Mouse (Mus musculus) forelimb bud, embryonic 11.5 days (tissue): ENCODE results near the gene Ikzf2.

Experiments
- DNase-seq: peaks from one replicate; pipeline ENCODE4 v3.0.0-alpha.2; 2012; ENCODE audit warnings: low read depth, low spot score

Gene Ikzf2

DNA sequence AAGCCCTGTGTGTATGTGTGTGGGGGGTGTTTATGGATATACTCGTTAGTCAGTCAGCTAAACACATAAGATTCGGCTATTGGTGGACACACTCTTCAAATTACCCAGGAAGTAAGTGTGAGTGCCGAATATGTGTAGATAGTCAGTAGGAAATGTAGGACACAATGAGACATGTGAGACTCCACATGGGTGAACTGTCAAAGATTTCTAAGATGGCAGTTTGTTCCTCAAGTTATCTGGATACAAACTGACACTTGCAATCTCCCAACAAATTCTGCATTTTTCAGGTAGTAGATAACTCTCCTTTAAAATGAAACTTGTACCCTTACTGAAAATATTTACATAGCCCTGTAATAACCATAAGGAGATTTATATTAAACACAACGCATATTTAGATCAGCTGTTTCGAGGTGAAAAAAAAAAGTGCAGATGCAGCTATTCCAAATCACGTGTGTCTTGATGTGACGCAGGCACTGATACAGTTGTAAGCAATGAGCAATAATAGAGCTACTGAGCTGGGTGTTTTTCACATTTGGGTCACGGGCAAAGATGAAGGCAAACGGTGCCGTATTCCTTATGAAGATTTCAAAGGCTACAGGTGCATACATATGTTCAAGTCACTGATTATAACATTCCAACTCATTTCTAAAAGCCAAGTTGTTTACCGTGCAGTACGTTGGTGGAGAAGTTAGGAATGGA lies 87.8 kb downstream of the Ikzf2 start:
- no peak for DNase-seq

DNA sequence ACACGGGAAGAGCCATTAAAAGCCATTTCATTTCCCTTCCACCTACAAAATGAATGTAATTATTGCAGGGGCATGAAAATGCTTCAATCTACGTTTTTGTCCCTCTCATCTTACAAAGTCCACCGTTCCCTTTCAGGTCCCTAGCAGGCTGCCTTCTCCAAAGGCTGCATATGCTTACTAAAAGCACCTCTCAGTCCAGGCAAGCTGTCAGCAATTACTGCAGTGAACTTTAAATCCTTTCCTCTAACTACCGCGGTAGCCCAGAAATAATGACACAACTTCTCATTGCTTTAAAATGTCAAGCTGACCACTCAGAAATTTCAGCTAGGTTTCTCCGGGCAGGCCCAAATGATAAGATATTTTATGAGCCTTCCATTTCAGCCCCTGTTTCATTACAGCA lies 95.2 kb downstream of the Ikzf2 start:
- peak; percentile 51 for DNase-seq

DNA sequence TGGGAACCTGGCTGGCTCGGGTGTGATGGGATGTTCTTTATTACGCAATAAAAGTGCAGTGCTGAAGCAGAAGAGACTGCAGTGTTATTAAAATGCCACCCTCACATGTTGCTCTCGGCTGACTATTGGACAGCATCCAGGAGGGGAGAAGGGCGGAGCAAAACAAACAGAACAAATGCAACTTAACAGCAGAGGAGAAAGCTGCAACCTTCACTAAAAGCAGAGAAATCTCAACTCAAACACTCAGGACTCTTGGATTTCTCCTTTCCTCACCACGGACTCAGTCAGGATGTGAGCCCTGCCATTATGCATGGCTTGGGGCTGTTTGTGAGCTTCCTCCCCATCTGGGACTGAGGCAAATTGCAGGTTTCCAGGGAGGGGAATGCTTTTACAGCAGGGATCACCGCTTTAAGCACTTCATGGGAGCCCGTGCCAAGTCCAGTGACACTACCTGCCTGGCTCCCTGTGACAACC lies 95.7 kb downstream of the Ikzf2 start:
- peak; percentile 41 for DNase-seq

DNA sequence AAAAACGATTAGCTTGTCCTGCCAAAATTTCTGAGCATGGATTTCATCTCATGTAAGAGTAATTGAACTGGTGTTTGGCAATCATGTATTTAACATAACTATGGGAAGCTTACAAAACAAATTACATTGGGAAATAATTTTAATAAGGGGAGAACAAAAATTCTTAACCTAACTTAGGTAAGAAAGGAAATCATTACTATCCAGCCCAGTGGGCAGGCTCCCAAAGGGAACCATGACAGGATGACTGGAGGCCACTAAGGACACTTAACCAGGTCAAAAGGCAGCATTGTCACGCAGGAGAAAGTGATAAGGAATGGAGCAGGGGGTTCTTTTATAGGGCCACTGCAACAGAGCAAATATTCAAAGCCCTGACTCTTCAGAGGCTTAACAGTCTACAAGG lies 101.5 kb downstream of the Ikzf2 start:
- no peak for DNase-seq

DNA sequence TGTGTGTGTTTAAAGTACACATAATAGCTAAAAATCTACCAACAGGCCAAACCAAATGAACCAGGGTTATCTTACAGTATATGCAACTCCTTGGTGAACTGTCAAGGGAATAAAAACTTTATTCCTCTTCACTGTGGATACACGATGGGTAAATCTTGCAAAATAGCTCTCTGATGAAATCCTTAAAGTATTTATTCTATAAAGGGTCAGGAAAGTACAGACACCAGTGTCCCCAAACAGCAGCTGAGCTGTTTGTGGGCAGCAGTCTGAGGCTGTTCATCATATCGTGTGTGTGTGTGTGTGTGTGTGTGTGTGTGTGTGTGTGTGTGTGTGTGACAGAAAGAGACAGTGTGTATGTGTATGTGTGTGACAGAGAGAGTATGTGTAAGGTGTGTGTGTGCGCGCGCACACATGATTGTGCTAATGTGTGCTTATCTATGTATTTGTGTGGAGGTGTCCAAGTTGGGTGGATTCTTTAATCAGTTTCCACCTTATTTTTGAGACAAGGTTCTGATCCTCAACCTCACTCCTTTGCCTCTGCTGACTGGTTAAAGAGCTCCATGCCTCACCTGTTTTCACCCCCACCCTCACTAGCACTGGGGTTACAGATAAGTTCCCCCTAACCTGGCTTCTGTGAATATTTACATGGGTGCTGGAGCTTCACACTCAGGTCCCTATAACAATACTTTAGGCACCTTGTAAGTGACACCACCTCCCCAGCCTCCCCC lies 102.9 kb downstream of the Ikzf2 start:
- no peak for DNase-seq

DNA sequence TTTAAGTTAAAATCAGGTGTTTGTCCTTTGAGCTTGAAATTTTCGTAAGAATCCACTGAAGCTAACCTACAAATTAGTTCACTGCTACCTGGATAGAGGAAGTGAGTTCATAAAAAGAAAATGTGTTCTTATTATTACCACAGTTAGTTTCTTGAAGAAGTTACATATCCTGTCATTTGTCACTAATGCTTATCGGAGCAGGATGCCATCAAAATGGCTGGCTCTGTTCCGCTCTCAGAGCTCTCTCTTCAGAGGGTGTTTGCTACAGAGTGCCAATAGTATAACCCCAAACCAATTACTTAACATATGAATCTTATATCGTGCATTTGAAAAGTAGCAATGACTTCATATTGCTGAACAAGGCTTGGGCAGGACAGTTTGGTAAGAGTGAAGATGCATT lies 108.1 kb downstream of the Ikzf2 start:
- DNase-seq, result no peak

DNA sequence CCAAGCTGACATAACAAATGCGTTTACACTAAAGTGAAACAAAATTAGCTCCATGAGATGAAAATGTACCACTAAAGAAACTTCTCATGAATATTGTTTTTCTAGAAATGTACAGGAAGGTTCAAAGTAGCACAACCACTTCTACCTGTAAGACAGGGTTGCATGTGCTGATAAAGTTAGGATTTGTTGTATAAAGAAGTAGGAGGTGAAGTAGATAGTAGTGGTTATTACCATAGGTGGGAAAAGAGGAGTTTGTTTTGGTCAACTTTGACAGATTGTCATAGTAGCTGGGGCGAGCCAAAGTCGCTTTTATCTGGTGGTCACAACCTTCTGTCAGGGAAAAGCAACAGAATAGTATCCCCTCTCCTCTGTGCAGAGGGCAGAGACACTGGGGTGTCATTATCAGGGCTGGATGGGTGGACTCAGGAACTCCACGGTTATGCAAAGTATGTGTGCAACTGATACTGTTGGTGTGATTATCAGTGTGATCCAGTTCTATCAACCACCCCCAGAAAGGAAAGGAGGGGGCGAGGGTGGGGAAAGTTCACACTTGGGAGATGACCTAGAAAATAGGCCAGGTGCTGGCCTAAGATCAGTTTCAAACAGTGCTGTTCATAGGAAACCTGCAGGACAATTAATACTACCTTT lies 127.5 kb downstream of the Ikzf2 start:
- DNase-seq, result no peak

DNA sequence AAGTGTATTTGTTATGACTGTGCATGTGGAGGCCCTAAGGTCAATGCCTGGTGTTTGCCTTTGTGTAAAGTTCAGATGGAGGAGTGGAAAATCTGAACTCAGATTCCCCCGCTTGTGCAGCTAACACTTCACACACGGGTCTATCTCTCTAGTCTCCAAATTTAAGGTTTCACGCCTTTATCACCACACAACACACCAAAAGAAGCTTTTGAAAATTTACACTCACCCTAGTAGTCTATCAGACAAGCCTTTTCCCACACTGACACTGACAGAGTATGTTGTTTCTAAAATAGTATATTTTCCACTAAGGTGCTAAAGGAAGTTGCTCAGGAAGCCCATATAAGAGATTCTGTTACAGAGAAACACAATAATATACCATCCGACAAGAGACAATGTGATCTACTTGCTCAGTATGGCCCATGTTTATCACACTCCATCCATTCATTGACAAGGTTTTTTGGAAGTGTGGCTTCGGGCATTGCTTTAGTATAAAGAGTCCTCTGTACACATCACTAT lies 131.4 kb downstream of the Ikzf2 start:
- DNase-seq, result no peak

DNA sequence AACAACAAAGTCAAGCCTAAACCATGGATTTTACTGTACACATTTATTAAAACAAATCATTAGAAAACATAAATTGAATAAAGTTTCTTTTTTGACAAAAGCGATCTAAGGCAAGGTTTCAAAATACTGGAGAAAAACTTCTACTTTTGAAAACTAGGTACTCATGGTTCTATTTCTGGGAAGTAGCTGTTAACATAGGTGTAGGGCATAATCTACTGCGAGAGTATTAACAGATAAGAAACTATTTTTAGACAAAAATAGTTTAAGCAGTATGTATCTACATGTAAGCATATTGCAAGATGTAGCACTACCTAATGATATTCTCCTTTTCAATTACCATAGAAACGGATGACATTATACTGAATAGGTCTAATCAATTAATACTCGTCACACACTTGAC lies 137.1 kb downstream of the Ikzf2 start:
- DNase-seq, result no peak

DNA sequence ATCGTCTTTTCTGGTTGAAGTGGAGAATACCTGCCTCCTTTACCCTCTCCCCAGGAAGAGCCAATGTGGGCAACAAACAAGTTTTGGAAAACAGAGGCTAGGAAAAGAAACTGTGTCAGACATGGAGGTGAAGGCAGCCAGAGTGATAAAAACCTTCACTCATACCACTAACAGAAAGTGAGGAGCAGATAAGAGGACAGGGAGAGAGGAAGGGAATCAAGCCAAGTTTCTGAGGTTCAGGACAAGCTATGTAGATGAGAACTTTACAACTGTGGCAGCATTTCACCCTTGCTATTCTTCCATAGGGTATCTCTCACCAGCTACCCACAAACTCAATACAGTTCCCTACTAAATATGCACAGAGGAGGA lies 141.2 kb downstream of the Ikzf2 start:
- DNase-seq, result no peak

DNA sequence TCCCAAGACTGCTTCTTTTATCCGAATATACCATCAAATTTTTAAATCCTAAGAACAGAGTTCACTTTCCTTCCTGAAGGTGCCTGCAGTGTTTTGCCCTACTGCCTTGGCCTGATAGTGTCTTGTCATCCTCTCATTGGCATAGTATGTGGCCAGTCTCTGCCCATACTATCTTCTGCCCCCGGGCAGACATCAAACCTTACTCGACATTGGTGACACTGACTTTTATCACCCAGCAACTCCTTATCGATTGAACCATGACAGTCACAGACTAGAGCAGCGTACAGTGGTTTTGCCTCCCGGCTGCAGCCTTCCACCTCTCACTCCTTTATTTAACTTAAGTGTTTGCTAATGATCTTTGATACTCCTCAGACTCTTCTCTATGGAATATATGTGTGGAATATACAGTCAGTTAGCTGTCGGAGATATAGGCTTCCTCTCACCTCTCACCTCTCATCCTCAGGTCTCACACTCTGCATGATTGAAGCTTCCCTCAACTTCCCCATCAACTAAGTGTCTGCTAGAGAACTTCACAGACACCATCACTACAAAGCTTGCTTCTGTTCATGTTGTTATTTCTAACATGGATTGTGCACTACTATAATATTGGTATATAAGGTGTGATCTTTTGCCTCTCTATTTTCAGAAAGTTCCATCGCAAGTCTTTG lies 141.7 kb downstream of the Ikzf2 start:
- DNase-seq, result no peak

DNA sequence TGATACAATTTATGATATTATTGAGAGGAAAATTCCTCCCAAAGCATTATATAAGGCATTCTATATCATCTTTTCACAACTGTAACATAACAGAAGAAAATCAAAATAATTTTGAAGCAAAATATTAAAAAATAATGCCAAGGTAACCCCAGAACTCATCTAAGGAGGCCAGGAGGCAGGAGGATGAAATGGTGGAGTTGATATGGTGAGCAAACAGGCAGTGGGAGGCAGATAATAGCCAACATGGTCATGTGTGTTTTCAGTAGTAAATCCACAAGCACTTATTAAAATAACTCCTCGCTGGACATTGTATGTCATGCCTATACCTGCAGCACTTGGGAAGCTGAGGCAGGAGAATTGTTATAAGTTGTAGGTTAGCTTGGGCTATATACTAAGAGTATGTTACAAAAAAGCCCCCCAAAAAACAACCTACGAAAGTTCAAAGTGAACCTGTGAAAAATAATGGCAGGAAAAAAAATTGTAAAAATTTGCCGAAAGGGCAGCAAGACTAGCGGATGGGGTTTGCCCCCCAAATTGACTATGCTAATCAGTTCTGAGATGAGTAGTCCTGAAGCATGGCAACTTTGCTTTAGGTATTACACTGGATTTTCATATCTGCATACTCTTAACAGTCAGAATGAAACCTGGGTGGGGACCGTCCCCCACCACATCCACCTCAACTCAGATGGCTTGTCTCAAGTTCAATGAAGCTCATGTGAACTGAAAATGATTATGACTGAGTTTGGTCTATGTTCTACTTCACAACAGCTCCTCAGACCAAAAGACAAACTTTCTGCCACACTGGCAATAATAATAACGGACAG lies 143.1 kb downstream of the Ikzf2 start:
- DNase-seq, result no peak

DNA sequence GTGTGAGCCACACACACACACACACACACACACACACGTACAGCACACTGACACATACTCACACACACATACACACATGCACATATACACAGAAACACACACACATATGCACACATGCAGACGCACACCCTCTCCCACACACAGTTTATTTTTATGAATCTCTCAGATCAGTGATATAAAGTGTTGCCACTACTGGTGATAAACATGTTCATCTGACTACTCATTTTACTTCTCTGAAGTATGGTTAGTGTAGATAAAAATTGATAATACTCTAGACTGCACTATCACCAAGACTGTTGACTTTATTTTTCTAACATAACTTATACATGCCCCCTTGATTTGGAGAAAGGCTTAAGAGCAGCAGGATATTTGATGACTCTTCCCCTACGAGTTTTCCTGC lies 144.5 kb downstream of the Ikzf2 start:
- DNase-seq, result no peak

DNA sequence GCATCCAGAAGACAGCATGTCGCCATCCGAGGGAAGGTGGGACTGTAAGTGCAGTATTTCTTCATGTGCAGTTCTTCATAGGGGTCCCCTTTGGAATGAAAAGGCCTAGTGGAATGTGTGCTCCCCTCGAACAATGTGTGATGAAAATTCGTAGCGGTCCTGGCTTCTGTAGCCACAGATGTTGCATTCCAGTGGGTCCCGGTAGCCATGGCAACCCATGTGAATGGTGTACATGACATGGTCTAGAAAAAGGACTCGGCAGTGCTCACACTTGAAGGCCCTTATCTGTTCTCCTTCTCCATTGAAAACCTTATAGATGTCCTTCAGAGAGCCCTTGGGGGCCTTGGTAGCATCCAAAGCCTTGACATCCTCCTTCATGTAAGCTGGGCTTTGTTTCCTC lies 148.4 kb downstream of the Ikzf2 start:
- DNase-seq, result peak; percentile 25

DNA sequence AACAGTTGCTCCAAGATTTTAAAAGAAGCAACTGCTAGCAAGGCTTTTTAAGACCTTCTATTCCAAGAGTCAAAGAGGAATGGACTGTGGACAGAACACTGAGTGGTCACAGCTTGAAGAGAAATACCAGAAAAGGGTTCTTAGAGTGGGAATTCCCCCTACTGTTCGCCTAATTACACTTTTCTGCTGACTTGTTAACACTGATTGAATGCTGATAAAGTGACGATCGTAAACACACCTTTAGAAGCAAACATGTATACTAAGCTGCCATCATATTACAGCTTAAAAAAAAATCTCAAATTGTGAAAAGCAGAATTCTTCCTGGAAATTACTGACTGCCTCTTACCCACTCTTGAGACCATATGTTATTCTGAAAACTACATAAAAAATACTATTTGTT lies 149.4 kb downstream of the Ikzf2 start:
- peak; percentile 46 for DNase-seq

DNA sequence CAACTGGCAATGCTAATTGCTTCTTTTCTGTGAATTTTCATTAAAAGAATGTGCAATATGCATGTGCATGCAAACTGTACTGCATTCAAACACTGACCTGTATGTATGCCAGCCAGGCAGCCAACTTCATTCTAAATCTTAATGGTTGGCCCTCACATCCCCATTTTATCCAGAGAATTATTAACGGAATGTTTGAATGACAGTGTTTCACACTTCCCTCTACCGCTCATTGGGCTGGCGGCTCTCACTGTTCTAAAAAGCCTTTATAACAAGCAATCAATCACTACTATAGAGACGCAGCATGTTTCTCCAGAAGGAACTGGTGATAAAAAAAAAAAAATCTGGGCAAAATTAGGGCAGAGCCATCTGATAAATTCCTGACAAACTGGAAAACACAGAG lies 151.5 kb downstream of the Ikzf2 start:
- DNase-seq, result no peak

DNA sequence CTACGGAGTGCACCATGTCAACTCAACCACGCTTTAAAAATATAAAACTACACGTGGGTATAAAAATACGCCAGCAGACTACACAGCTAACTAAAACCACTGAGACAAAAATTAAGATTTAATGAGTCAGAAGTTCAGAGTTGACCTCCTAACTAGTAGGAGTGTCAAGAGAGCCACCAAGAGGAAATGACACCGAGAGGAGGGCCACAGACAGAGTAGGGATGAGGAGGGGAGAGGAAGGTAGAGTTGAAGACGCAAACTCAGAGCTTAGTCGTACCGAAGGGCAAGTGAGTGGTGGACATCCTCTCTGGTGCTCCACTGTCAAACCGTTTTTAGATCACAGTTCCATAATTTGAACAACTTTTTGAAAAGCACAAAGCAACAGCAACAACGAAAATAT lies 154.0 kb downstream of the Ikzf2 start:
- DNase-seq, result no peak

DNA sequence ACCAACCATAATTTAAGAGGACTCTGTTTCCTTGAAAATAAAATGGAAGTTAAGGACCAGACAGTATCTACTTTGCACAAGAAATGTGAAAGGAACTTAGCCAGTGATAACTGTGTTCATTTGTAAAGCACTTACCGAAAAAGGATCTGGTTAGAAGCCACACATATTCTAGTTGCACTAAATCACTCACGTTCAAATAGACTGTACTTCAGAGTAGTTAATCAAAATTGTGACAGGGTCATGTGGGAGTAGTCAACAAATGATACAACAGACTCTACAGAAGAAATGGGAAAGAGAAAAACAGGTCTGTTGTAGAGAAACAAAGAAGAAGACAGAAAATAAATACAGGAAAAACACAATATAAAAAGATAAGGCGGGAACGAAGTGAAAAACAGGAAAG lies 158.3 kb downstream of the Ikzf2 start:
- DNase-seq, result no peak

DNA sequence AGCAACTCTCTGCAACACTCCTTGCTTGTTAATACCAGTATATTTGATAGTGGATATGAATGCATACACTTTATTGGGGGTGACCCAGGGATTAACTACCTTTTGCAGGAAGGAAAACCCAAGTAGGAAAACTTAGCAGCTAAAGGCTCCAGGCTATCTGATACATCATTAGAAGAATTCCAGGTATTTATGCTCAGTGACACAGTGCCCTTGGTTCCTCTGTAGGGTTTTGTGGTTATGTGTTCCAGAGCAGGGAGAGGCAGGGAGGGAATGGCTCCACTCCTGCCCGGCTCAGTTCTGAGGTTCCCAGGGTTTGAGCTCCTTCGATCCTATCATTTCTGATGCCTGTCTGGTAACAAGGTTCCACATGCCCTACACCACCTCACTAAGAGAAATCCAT lies 165.4 kb downstream of the Ikzf2 start:
- DNase-seq, result no peak

DNA sequence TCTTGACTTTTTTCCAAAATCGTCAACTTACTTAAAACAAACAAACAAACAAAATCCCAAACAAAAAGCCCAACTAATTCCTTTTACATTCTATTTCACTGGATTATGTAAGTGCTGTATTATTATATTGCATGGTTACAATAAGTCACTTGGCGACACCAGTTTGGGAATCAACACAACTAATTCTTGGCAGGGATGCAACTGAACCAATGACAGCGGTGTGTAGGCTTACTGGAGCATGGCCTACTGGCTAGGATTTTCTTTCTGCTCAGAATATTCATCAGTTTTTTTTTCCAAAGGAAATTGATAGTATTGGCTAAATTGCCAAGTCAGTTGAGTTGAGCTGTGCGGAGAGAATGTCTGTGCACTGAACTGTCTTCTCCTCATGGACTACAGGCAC lies 167.7 kb downstream of the Ikzf2 start:
- DNase-seq, result no peak

DNA sequence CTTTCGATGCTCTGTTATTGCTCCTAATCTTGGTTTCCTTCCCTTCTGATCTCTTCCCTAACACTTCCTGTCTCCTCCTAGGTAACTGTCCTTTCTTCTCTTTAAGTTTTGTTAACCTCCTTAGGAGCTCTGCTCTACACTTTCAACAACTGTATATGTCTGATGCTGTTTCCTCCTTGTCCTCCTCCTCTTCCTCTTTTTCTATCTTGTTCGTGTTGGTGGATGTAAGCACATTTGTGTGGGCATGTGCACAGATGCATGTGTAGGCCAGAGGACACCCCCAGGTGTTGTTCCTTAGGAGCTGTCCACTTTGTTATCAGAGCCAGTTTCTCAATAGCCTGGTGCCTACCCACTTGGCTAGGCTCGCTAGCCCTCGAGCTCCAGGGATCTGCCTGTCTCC lies 169.0 kb downstream of the Ikzf2 start:
- DNase-seq, result no peak
